Mouse (Mus musculus) gastrocnemius, adult 8-10 months (tissue): ENCODE data around the gene Efnb2. TPM values are rescaled to one million over a fixed set of nuclear protein-coding genes. Genes with fewer than 3 reads are reported as not detected.
A peak's percentile ranks its signal among the peaks of the same experiment; 100 is the strongest.

Source experiments
- DNase-seq, 2 experiments: peaks; one replicate each; pipeline ENCODE4 v3.0.0; 2022; ENCODE audit warnings: low spot score in 2 of 2
- total RNA-seq, 4 experiments: library from RNA; stranded (reverse); gene quantifications; 2 replicates each; pipeline ENCODE4 v1.2.4; 2022

The Efnb2 gene
- total RNA-seq = 1 to 10 TPM; 3.3 to 5.5 (median 4.0) TPM

- peak; percentile 88 for DNase-seq
These were observed at the start of gene Efnb2 for GRCm38 (mm10) chr8:8661103-8661758. TSS of gene Efnb2 (minus strand) at chr8:8661242.

GRCm38 (mm10) chr8:8704813-8705212 lies 43.8 kb upstream of the Efnb2 start:
- DNase-seq = no peak

- no peak for DNase-seq
These were observed 42.6 kb upstream of the Efnb2 start for GRCm38 (mm10) chr8:8703668-8704067.

- no peak for DNase-seq
These were observed 39.8 kb upstream of the Efnb2 start for GRCm38 (mm10) chr8:8700821-8701220.

GRCm38 (mm10) chr8:8700229-8700628 lies 39.2 kb upstream of the Efnb2 start:
- DNase-seq = no peak

GRCm38 (mm10) chr8:8690146-8691092 lies 29.4 kb upstream of the Efnb2 start, which contains the start of gene Arglu1:
TSS of gene Arglu1 (minus strand) at chr8:8690521.
- DNase-seq = peak; percentile 94 to 95

GRCm38 (mm10) chr8:8689454-8690145 lies 28.6 kb upstream of the Efnb2 start:
- DNase-seq = peak in 1 of 2 experiments; percentile 20

- no peak for DNase-seq
These were observed 27.9 kb upstream of the Efnb2 start for GRCm38 (mm10) chr8:8688823-8689453.

- no peak for DNase-seq
These were observed 24.5 kb upstream of the Efnb2 start for GRCm38 (mm10) chr8:8685517-8685916.

GRCm38 (mm10) chr8:8682697-8683096 lies 21.7 kb upstream of the Efnb2 start:
- no peak for DNase-seq

- DNase-seq = no peak
These were observed 17.2 kb upstream of the Efnb2 start for GRCm38 (mm10) chr8:8678236-8678635.

- DNase-seq = no peak
These were observed 13.8 kb upstream of the Efnb2 start for GRCm38 (mm10) chr8:8674864-8675263.

GRCm38 (mm10) chr8:8661759-8662138 lies 707 bp upstream of the Efnb2 start:
- DNase-seq = peak; percentile 75

- DNase-seq = peak in 1 of 2 experiments; percentile 8
These were observed 539 bp downstream of the Efnb2 start for GRCm38 (mm10) chr8:8660307-8661098.

GRCm38 (mm10) chr8:8659503-8660306 lies 1.3 kb downstream of the Efnb2 start:
- no peak for DNase-seq

- peak; percentile 57 to 64 for DNase-seq
These were observed 2.4 kb downstream of the Efnb2 start for GRCm38 (mm10) chr8:8658426-8659224.

GRCm38 (mm10) chr8:8657692-8658355 lies 3.2 kb downstream of the Efnb2 start:
- no peak for DNase-seq
